Mouse (Mus musculus) C2C12 (cell line): ENCODE data around the gene Plppr4.

Experiments
- CTCF ChIP-seq: IDR thresholded peaks from one replicate; pipeline ENCODE4 v1.5.1; 2011; ENCODE audit not compliant: control insufficient read depth, insufficient read depth, insufficient read length
- MYOD1 ChIP-seq: IDR thresholded peaks from one replicate; pipeline ENCODE4 v1.6.1; 2011; ENCODE audit warnings: low read depth; ENCODE audit not compliant: control insufficient read depth, insufficient read length
- USF1 ChIP-seq: IDR thresholded peaks from one replicate; pipeline ENCODE4 v1.6.1; 2011; ENCODE audit warnings: low read depth, mild to moderate bottlenecking, control low read depth, moderate library complexity

DNA sequence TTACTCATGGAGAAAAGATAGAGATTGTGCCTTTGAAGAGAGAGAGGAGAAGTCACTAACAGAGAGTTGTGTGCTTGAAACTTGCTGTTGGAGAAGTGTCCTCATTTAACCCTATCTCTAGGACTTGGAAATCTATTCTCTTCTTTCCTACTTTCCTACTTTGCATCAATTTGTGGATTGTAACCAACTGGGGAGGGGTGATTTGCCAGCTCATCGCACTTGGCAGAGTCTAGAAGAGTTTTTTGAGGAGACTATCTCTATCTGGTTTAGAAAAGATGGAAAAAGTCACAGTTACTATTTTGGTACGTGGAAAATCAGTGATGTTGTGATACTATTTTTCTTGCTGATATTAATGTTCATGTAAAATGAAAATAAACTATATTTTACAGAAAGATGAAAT is 6.7 kb downstream of the Plppr4 start:
- TF ChIP-seq CTCF (no peak), USF1 (no peak), MYOD1 (no peak)
